Mouse (Mus musculus) left cerebral cortex, adult 6 months (tissue): ENCODE results near the gene 2010005H15Rik. TPM values are rescaled to one million over a fixed set of nuclear protein-coding genes. Genes with fewer than 3 reads are reported as not detected.

Experiments used
- long read RNA-seq, 2 experiments: library from polyadenylated mRNA; unstranded; transcript quantifications; one replicate each; pipeline ENCODE4 v2.0.0; 2019 to 2020
- polyA plus RNA-seq: library from polyadenylated mRNA; unstranded; fragments of <200 nt; fragmentation: Nextera tagmentation; gene quantifications from 2 replicates; pipeline ENCODE4 v1.2.3, GENCODE M21; 2021

The 2010005H15Rik gene
- polyA plus RNA-seq: 0.63 TPM in 1 of 2 replicates, not detected in the other
- long read RNA-seq, experiment 1, partial matches to known transcripts: 0 of 1 reads
- long read RNA-seq, experiment 1, other reads (novel, unspliced or antisense): 1 of 1 reads
- long read RNA-seq, experiment 2: 0 reads

GRCm38 (mm10) chr16:36221168-36221567, at the start of gene 2010005H15Rik:
Gene 2010005H15Rik (plus strand): TSS chr16:36221468.

DNA sequence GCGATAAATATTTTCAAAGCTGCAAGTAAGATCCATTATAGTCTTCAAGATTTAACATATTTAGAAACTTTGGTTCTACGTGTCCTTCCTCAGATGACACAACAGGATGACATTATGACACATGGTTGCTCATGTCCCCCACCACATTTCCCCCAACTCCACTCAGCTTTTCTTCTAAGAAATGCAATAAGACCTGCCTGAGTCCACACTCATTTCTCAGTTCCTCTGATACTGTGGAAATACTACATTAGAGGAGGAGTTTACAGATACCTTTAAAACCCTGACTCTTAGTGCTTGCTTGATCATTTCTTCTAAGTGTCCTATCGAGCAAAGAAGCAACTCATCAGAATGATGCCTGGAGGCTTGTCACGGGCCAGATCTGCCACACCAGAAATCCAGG, 37.4 kb upstream of the 2010005H15Rik start, which contains the start of gene Gm5483:
Gm5483 (plus strand) TSS at position 301 of the 400 bp plus-strand sequence.

DNA sequence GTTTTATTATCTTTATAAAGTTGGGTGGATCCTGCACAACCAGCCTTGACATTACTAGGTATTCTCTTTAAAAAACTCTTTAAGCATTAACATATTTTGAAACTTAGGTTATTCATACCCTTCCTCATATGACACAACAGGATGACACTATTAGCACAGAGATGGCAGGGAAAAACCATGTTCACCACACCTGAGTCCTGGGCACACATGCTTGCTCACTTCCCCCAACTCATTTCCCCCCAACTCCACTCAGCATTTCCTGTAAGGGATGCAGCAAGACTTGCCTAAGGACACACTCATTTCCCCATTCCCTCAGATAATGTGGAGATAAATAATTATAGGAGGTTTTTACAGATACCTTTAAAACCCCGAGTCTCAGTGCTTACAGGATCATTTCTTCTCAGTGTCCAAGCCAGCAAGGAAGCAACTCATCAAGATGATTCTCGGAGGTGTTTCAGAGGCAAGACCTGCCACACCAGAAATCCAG, 11.3 kb upstream of the 2010005H15Rik start, which contains the start of gene Gm5416:
Gm5416 (plus strand) TSS at position 437 of the 487 bp plus-strand sequence.

GRCm38 (mm10) chr16:36276796-36277195, 55.5 kb downstream of the 2010005H15Rik start, which contains the start of gene Stfa1:
Gene Stfa1 (plus strand): TSS chr16:36276951.

Other genes starting within 250 kb of the 2010005H15Rik start
- 38.2 and 56.5 TPM in 2 replicates for gene Kpna1, start 242.7 kb upstream of the 2010005H15Rik start, polyA plus RNA-seq
- gene Wdr5b, start 180.3 kb upstream of the 2010005H15Rik start, polyA plus RNA-seq: 3.6 and 5.3 TPM in 2 replicates
- 240 and 250 TPM in 2 replicates for gene Fam162a, start 149.9 kb upstream of the 2010005H15Rik start, polyA plus RNA-seq
- 23.1 and 26.5 TPM in 2 replicates for gene Ccdc58, start 149.8 kb upstream of the 2010005H15Rik start, polyA plus RNA-seq
- not detected in 2 replicates for gene Csta1, start 90.2 kb upstream of the 2010005H15Rik start, polyA plus RNA-seq
- not detected in 2 replicates for gene Stfa2l1, start 64.7 kb upstream of the 2010005H15Rik start, polyA plus RNA-seq
- not detected in 2 replicates for gene Gm5483, start 37.3 kb upstream of the 2010005H15Rik start, polyA plus RNA-seq
- not detected in 2 replicates for gene Gm5416, start 11.1 kb upstream of the 2010005H15Rik start, polyA plus RNA-seq
- not detected in 2 replicates for gene Stfa1, start 55.5 kb downstream of the 2010005H15Rik start, polyA plus RNA-seq
- not detected in 2 replicates for gene BC117090, start 112.9 kb downstream of the 2010005H15Rik start, polyA plus RNA-seq
- not detected in 2 replicates for gene BC100530, start 146.3 kb downstream of the 2010005H15Rik start, polyA plus RNA-seq
- gene Stfa2, start 187.0 kb downstream of the 2010005H15Rik start, polyA plus RNA-seq: not detected in 2 replicates
- gene Stfa3, start 233.9 kb downstream of the 2010005H15Rik start, polyA plus RNA-seq: not detected in 2 replicates